Mouse (Mus musculus): ENCODE measurements around the gene Synpo2. TPM values are rescaled to one million over a fixed set of nuclear protein-coding genes. Genes with fewer than 3 reads are reported as not detected.

The Synpo2 gene
- total and polyA plus RNA-seq, 2 experiments from 2014 or later: 14.7 to 17.9 TPM

GRCm38 (mm10) chr3:123244376-123244775, 8.4 kb upstream of the Synpo2 start:
- TF ChIP-seq EP300 (IDR thresholded peaks at IDR 0.05; ENCODE audit: low read depth) (no peak), CTCF (IDR thresholded peaks at IDR 0.05; ENCODE audit: low read depth) (no peak)
- no peaks in the 10 kb centered on the region for H3K27me3 ChIP-seq (ENCODE audit: control insufficient read depth, insufficient read depth, low read length)
- H3K4me2 ChIP-seq (ENCODE audit: low read depth, low read length): no peak overlapping the region
- ATAC-seq (ENCODE audit: insufficient read depth, low read depth): no peak
- peak overlapping the region; percentile 67 for H3K27ac ChIP-seq (ENCODE audit: low read depth)
- DNase-seq (ENCODE audit: low spot score): no peak
- no peak overlapping the region for H3K4me3 ChIP-seq (ENCODE audit: low read depth, low read length)
- H3K9ac ChIP-seq (replicated peaks; ENCODE audit: low read depth, low read length): no peak overlapping the region
- no peaks in the 10 kb centered on the region for H3K9me3 ChIP-seq (replicated peaks; ENCODE audit: control insufficient read depth, low read length)
- H3K36me3 ChIP-seq (replicated peaks; ENCODE audit: control insufficient read depth, insufficient read depth, low read length): no peaks in the 10 kb centered on the region
- peaks cover 9% of the 10 kb centered on the region; the same call in 1 of the 2 replicates for H3K4me1 ChIP-seq (ENCODE audit: control insufficient read depth, insufficient read depth)
- WGBS: 25% methylated on average over 5 of the region's 5 CpGs

DNA sequence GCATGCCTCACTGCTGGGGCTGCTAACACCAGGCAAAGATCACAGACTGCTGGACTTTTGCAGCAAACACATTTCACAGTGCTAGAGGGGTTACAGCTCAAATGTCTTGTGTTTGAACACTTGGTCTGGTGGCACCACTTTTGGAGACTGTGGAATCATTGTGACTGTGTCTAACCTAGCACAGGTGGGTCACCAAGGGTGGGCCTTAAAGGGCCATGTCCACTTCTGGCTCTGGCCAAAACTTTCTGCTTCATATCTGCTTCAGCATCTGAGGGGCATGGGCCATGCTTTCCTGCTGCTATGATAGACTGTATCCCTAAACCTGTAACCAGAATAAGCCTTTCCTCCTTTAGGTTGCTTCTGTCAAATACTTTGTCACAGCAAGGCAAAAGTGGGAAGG, 1.5 kb upstream of the Synpo2 start:
- Histone ChIP-seq H3K4me1 (ENCODE audit: control insufficient read depth, insufficient read depth) (peaks cover 17% of the 10 kb centered on the region), H3K4me2 (ENCODE audit: low read depth, low read length) (no peak overlapping the region; the same call in 1 of the 2 replicates), H3K36me3 (replicated peaks; ENCODE audit: control insufficient read depth, insufficient read depth, low read length) (no peaks in the 10 kb centered on the region), H3K27me3 (ENCODE audit: control insufficient read depth, insufficient read depth, low read length) (no peaks in the 10 kb centered on the region), H3K4me3 (ENCODE audit: low read depth, low read length) (no peak overlapping the region), H3K27ac (ENCODE audit: low read depth) (peak overlapping the region; percentile 58), H3K9ac (replicated peaks; ENCODE audit: low read depth, low read length) (peak overlapping the region; percentile 10; the same call in 1 of the 2 replicates), H3K9me3 (replicated peaks; ENCODE audit: control insufficient read depth, low read length) (no peaks in the 10 kb centered on the region)
- TF ChIP-seq EP300 (IDR thresholded peaks at IDR 0.05; ENCODE audit: low read depth) (no peak), CTCF (IDR thresholded peaks at IDR 0.05; ENCODE audit: low read depth) (no peak)
- no peak for ATAC-seq (ENCODE audit: insufficient read depth, low read depth)
- no peak for DNase-seq (ENCODE audit: low spot score)

- Histone ChIP-seq H3K27me3 (ENCODE audit: control insufficient read depth, insufficient read depth, low read length) (no peaks in the 10 kb centered on the region), H3K4me2 (ENCODE audit: low read depth, low read length) (peak overlapping the region; percentile 76), H3K9ac (replicated peaks; ENCODE audit: low read depth, low read length) (peak overlapping the region; percentile 10; the same call in 1 of the 2 replicates), H3K4me1 (ENCODE audit: control insufficient read depth, insufficient read depth) (peaks cover 17% of the 10 kb centered on the region), H3K36me3 (replicated peaks; ENCODE audit: control insufficient read depth, insufficient read depth, low read length) (no peaks in the 10 kb centered on the region), H3K27ac (ENCODE audit: low read depth) (peak overlapping the region; percentile 58), H3K4me3 (ENCODE audit: low read depth, low read length) (no peak overlapping the region), H3K9me3 (replicated peaks; ENCODE audit: control insufficient read depth, low read length) (no peaks in the 10 kb centered on the region)
- DNase-seq (ENCODE audit: low spot score) (no peak), ATAC-seq (ENCODE audit: insufficient read depth, low read depth) (0 out of 2 replicates have a peak, but pooled peaks have one; percentile 7)
- 13% methylated on average over 7 of the region's 7 CpGs for WGBS
- TF ChIP-seq CTCF (IDR thresholded peaks at IDR 0.05; ENCODE audit: low read depth): no peak
- TF ChIP-seq EP300 (IDR thresholded peaks at IDR 0.05; ENCODE audit: low read depth): no peak
Measured at GRCm38 (mm10) chr3:123237039-123237438, 1.1 kb upstream of the Synpo2 start.

DNA sequence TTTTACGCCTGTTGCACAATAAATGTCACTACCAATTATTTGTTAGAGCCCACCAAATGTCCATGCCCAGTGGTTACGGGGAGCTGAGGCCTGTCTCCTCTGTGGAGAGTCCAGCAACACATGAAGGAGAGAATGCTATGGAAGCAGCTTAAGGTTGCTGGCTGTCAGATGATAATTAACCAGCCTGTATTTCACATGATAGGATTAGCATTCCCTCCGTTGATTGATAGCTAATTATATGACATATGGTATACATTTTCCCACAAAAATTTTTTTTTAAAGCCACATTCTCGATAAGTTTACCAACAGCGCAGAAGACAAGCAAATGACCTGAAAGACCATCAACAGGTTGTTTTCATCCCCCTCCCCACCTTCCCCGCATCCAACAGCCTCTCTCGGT, 454 bp downstream of the Synpo2 start:
- no peak for ATAC-seq (ENCODE audit: insufficient read depth, low read depth)
- H3K4me2 ChIP-seq (ENCODE audit: low read depth, low read length): peak overlapping the region; percentile 76
- WGBS: 24% methylated on average over 7 of the region's 7 CpGs

GRCm38 (mm10) chr3:123234191-123234836, 1.6 kb downstream of the Synpo2 start:
- TF ChIP-seq CTCF (IDR thresholded peaks at IDR 0.05; ENCODE audit: low read depth) (peak; percentile 75), EP300 (IDR thresholded peaks at IDR 0.05; ENCODE audit: low read depth) (no peak)
- H3K4me3 ChIP-seq (ENCODE audit: low read depth, low read length): peak overlapping the region; percentile 30
- no peaks in the 10 kb centered on the region for H3K9me3 ChIP-seq (replicated peaks; ENCODE audit: control insufficient read depth, low read length)
- peak overlapping the region; percentile 7 for H3K27ac ChIP-seq (ENCODE audit: low read depth)
- H3K36me3 ChIP-seq (replicated peaks; ENCODE audit: control insufficient read depth, insufficient read depth, low read length): no peaks in the 10 kb centered on the region
- H3K4me2 ChIP-seq (ENCODE audit: low read depth, low read length): peak overlapping the region; percentile 76
- peak; percentile 42; the same call in 1 of the 2 replicates for ATAC-seq (ENCODE audit: insufficient read depth, low read depth)
- DNase-seq (ENCODE audit: low spot score): peak; percentile 82
- no peaks in the 10 kb centered on the region for H3K27me3 ChIP-seq (ENCODE audit: control insufficient read depth, insufficient read depth, low read length)
- H3K4me1 ChIP-seq (ENCODE audit: control insufficient read depth, insufficient read depth): peaks cover 17% of the 10 kb centered on the region
- 24% methylated on average over 16 of the region's 16 CpGs for WGBS
- no peak overlapping the region for H3K9ac ChIP-seq (replicated peaks; ENCODE audit: low read depth, low read length)

More for the DNA sequence above, 454 bp downstream of the Synpo2 start:
- Histone ChIP-seq H3K27ac (ENCODE audit: low read depth) (peak overlapping the region; percentile 58), H3K9me3 (replicated peaks; ENCODE audit: control insufficient read depth, low read length) (no peaks in the 10 kb centered on the region), H3K4me3 (ENCODE audit: low read depth, low read length) (peak overlapping the region; percentile 68), H3K27me3 (ENCODE audit: control insufficient read depth, insufficient read depth, low read length) (no peaks in the 10 kb centered on the region), H3K36me3 (replicated peaks; ENCODE audit: control insufficient read depth, insufficient read depth, low read length) (no peaks in the 10 kb centered on the region), H3K9ac (replicated peaks; ENCODE audit: low read depth, low read length) (peak overlapping the region; percentile 57), H3K4me1 (ENCODE audit: control insufficient read depth, insufficient read depth) (peaks cover 17% of the 10 kb centered on the region)
- TF ChIP-seq CTCF (IDR thresholded peaks at IDR 0.05; ENCODE audit: low read depth) (no peak), EP300 (IDR thresholded peaks at IDR 0.05; ENCODE audit: low read depth) (no peak)
- no peak for DNase-seq (ENCODE audit: low spot score)

All from heart, postnatal 0 days (tissue).